Mouse (Mus musculus) intestine, embryonic 16.5 days (tissue): Measurements from ENCODE around the gene Gm44965. TPM values are rescaled to one million over a fixed set of nuclear protein-coding genes. Genes with fewer than 3 reads are reported as not detected.

Experiments
- ATAC-seq: fragments of 200-750 bp; cut with Nextera tagmentation; 2 replicates; pipeline ENCODE4 v1.8.0; 2017; ENCODE audit warnings: moderate TSS enrichment, moderate library complexity
- H3K27ac ChIP-seq: fragments of 300-500 bp; sonication (generic); 2 replicates; pipeline ENCODE4 v1.5.1; 2014; ENCODE audit warnings: mild to moderate bottlenecking, low read length
- H3K27me3 ChIP-seq: fragments of 300-500 bp; sonication (generic); replicated peaks from 2 replicates; pipeline ENCODE4 v1.6.1; 2014; ENCODE audit warnings: low read length, control low read depth, mixed read lengths; ENCODE audit not compliant: control insufficient read depth, insufficient read depth
- H3K36me3 ChIP-seq: fragments of 300-500 bp; sonication (generic); 2 replicates; pipeline ENCODE4 v1.6.1; 2014; ENCODE audit warnings: low read length, control low read depth; ENCODE audit not compliant: control insufficient read depth, insufficient read depth
- H3K4me1 ChIP-seq: fragments of 300-500 bp; sonication (generic); 2 replicates; pipeline ENCODE4 v1.6.1; 2014; ENCODE audit warnings: low read length, control low read depth, mixed read lengths; ENCODE audit not compliant: control insufficient read depth, insufficient read depth
- H3K4me2 ChIP-seq: fragments of 300-500 bp; sonication (generic); 2 replicates; pipeline ENCODE4 v1.6.1; 2014; ENCODE audit warnings: low read depth, low read length, control low read depth
- H3K4me3 ChIP-seq: fragments of 300-500 bp; sonication (generic); 2 replicates; pipeline ENCODE4 v1.5.1; 2014; ENCODE audit warnings: mild to moderate bottlenecking, low read length
- H3K9ac ChIP-seq: fragments of 300-500 bp; sonication (generic); 2 replicates; pipeline ENCODE4 v1.6.1; 2014; ENCODE audit warnings: low read depth, low read length
- H3K9me3 ChIP-seq: fragments of 300-500 bp; sonication (generic); 2 replicates; pipeline ENCODE4 v1.6.1; 2016; ENCODE audit warnings: low read length, control low read depth; ENCODE audit not compliant: control insufficient read depth
- WGBS: fragments of 180-500 bp; shearing (Covaris S2); extraction: QIAGEN DNeasy Blood & Tissue Kit; methylation state at CpG from one replicate; pipeline ENCODE4 v1.1.7; 2014; 5-methylcytosine and 5-hydroxymethylcytosine counted together
- polyA plus RNA-seq: library from polyadenylated mRNA; unstranded; fragments of >200 nt; fragmentation: Nextera tagmentation; extraction: Ambion mirVana; gene quantifications from 2 replicates; pipeline ENCODE4 v1.2.1, GENCODE M21; 2015

Gene Gm44965
- polyA plus RNA-seq, 1 experiment from 2014 or later = not detected

DNA sequence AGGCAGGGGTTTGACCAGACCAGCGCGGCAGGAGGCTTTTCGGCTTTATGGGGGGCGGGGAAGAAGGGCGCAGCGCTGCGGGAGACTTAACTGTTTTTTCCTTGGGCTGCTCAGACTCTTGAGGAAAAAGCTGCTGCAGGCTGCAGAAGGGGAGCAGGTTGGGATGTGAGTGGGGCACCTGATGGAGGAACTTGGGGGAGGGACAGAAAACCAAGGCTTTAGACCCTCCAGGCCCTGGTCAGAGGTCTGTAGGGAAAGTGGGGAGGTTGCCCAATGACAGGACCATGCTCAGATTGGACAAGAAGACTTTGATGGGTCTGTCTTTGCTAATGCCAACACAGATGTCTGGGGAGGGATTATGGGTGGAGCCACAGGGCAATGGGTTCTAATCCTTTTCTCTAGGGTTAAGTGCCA is 33.8 kb downstream of the Gm44965 start:
- Histone ChIP-seq H3K4me1 (peaks cover 17% of the 10 kb centered on the region), H3K36me3 (no peaks in the 10 kb centered on the region), H3K27me3 (peaks cover 19% of the 10 kb centered on the region), H3K27ac (no peak overlapping the region), H3K4me2 (peak overlapping the region; percentile 88), H3K4me3 (peak overlapping the region; percentile 56), H3K9ac (peak overlapping the region; percentile 70), H3K9me3 (no peaks in the 10 kb centered on the region)
- 5% methylated on average over 7 of the region's 7 CpGs for WGBS
- ATAC-seq = no peak

DNA sequence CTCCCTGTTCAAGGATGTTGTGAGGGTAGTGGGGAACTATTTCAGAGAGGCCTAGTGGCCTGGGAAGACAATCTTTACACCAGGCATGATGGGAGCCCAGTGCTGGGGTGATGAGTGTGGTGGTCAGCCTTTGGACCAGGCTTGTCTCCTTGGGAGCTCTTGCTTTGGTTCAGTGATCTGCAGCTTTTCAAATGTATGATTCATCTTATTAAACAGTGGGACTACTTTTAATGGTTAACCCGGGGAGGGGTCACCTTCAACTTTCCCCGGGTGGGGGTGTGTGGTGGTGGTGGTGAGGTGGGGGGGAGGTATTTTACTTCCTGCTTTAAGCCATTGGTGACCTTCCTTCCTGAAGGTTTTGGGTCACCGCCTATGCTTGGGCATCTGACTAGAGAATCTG is 34.6 kb downstream of the Gm44965 start:
- Histone ChIP-seq H3K36me3 (no peaks in the 10 kb centered on the region), H3K9ac (no peak overlapping the region), H3K4me2 (no peak overlapping the region), H3K27ac (no peak overlapping the region), H3K27me3 (peaks cover 19% of the 10 kb centered on the region), H3K4me3 (no peak overlapping the region), H3K4me1 (peaks cover 17% of the 10 kb centered on the region), H3K9me3 (no peaks in the 10 kb centered on the region)
- no peak for ATAC-seq
- 64% methylated on average over 3 of the region's 3 CpGs for WGBS

DNA sequence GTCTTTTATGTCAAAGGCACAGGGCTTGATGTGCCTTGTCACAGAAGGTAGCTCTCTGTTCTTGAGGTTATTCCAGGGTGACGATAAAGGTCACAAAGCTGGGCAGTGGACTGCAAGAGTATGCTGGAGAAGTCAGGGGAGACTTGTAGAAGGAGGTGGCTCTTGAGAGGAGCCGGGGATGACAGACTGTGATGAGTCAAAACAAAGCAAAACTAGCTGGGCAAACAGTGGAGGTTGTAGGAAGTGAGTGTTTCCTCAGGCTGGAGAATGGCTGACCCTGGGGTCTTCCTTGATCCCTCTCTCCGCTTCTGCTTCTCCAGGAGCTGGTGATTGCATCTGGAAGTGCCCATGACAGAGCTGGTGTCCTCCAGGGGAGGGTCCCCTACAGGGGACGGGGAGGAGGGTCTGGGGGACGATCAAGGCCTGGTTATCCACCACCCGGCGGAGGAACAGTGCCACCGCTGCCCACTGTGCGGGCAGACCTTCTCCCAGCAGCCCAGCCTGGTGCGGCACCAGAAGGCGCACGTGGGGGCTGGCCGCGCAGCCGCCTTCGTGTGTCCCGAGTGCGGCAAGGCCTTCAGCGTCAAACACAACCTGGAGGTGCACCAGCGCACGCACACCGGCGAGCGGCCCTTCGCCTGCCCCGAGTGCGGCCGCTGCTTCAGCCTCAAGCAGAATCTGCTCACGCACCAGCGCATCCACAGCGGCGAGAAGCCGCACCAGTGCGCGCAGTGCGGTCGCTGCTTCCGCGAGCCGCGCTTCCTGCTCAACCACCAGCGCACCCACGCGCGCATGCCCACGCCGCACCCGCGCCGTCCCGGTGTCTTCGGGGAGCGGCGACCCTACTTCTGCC is 35.3 kb downstream of the Gm44965 start:
- 4% methylated on average over 54 of the region's 54 CpGs for WGBS
- peak; percentile 34; the same call in 1 of the 2 replicates for ATAC-seq
- H3K27me3 ChIP-seq = peaks cover 19% of the 10 kb centered on the region

DNA sequence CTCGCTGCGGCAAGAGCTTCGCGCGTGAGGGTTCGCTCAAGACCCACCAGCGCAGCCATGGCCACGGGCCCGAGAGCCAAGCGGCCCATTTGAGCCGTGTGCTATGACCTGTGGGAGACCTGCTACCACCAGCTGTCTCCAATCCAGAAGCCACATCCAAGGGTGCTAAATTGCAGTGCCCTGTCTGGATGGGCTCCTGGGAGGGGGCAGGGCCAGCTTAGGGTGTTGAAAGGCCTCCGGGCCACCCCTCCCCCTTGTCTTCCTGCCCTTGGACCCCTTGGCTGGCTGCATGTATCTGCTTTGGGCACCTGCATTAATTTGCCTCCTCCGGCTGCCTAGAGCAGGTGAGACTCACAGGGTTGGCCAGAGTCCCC is 35.9 kb downstream of the Gm44965 start:
- H3K9ac ChIP-seq = peak overlapping the region; percentile 58
- 12% methylated on average over 13 of the region's 13 CpGs for WGBS
- H3K9me3 ChIP-seq = no peaks in the 10 kb centered on the region
- H3K4me1 ChIP-seq = peaks cover 17% of the 10 kb centered on the region
- no peak overlapping the region for H3K27ac ChIP-seq
- peak overlapping the region; percentile 93 for H3K4me2 ChIP-seq
- H3K4me3 ChIP-seq = peak overlapping the region; percentile 52
- peaks cover 19% of the 10 kb centered on the region for H3K27me3 ChIP-seq
- H3K36me3 ChIP-seq = no peaks in the 10 kb centered on the region
- ATAC-seq = peak; percentile 32; the same call in 1 of the 2 replicates

More for the DNA sequence above, 35.3 kb downstream of the Gm44965 start:
- Histone ChIP-seq H3K4me2 (peak overlapping the region; percentile 93), H3K4me1 (peaks cover 17% of the 10 kb centered on the region), H3K9ac (peak overlapping the region; percentile 58), H3K27ac (no peak overlapping the region), H3K4me3 (peak overlapping the region; percentile 52), H3K36me3 (no peaks in the 10 kb centered on the region), H3K9me3 (no peaks in the 10 kb centered on the region)

DNA sequence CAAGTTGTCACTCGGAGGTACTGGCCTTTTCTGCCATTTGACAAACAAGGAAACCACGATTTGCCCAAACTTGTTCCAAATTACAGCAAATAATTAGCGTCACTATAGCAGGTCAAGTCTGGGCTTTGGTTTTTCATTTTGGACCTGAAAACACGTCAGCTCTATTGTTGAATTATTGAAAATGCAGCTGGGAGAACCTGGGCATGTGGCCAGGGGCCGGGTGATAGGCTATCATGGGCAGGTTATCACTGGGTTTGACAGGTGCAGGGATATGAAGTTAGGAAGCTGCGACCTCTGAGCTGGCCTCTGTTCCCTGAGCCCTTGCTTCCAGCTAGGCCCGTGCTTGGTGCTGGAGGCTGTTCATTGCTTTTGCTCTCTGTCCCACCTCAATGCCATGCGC is 37.1 kb downstream of the Gm44965 start:
- no peak overlapping the region for H3K4me2 ChIP-seq
- WGBS = 88% methylated on average over 8 of the region's 8 CpGs
- no peak for ATAC-seq

DNA sequence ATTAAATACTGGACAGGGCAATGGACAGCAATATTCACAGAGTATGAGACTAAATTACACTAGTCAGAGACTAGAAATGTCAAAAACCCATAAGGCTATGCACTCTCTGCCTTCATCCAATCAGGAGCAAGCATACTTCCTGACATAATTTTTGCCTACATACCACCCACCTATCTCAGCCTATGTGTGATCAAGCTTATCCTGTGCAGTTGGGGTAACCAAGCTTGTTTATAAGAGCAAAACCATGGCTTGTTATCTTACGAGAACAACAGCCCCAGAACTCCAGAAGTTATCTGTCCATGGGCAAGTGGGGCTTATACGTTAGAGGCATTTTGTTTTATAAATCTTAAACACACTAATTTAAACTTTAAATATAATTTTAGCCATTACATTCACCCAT is 41.4 kb downstream of the Gm44965 start:
- Histone ChIP-seq H3K27me3 (no peaks in the 10 kb centered on the region), H3K4me3 (no peak overlapping the region), H3K36me3 (no peaks in the 10 kb centered on the region), H3K9ac (no peak overlapping the region), H3K9me3 (no peaks in the 10 kb centered on the region), H3K4me1 (no peaks in the 10 kb centered on the region), H3K27ac (no peak overlapping the region), H3K4me2 (no peak overlapping the region)
- no peak for ATAC-seq
- WGBS = 81% methylated on average over 2 of the region's 2 CpGs

More for the DNA sequence above, 37.1 kb downstream of the Gm44965 start:
- peaks cover 19% of the 10 kb centered on the region for H3K27me3 ChIP-seq
- no peaks in the 10 kb centered on the region for H3K9me3 ChIP-seq
- H3K9ac ChIP-seq = no peak overlapping the region
- no peak overlapping the region for H3K4me3 ChIP-seq
- no peaks in the 10 kb centered on the region for H3K36me3 ChIP-seq
- H3K4me1 ChIP-seq = peaks cover 17% of the 10 kb centered on the region
- no peak overlapping the region for H3K27ac ChIP-seq

DNA sequence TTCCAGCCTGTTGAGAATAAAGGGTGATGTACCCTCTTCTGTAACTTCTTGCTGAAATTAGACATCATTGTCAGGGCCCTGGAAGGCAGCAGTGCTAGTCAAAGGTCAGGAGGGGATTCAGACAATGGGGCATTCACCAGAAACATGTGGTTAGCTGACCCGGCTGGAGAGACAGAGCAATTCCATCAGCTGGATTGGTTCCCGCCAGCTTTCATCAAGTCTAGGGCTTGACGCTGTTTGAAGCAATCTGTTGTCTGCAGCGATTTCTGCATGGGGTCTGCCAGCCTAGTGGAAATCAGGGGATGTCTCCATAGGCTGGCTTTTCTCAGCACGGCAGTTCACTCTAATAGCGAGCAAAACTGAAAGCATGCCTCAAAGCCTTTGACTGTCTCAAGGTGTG is 42.8 kb downstream of the Gm44965 start:
- 67% methylated on average over 6 of the region's 6 CpGs for WGBS
- H3K4me3 ChIP-seq = no peak overlapping the region
- ATAC-seq = no peak

DNA sequence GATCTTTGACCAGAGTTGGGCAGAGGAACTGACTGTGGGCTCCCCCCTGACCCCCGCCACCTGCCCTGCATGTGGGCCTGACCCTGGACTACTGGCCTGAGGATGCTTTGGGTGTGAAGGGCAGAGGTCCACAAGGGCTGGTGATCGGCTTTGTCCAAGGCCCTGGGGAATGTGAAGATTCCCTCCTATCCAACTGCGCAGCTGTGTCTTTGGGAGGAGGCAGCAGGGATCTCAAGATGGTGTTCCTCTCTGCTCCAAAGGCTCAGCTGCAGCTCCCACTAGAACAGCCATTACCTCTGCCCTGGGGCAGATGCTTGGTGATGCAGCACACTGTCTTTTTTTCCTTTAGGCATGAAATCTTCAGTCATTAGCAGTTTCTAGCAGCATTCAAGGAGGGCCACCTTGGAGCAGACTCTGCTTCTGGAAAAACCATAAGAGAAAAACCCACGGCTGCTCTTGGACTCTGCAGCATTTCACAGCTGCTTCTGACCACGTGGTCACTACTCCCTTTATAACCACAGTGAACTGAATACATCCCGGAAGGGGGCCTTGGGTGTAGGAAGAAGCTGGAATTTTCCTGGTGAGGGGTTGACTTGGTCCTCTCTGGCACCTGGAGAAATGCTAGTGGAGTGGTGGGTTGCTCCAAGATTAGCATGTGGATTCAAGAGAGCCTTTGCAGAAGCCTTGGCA is 44.2 kb downstream of the Gm44965 start:
- Histone ChIP-seq H3K9me3 (no peaks in the 10 kb centered on the region), H3K36me3 (no peaks in the 10 kb centered on the region), H3K27me3 (no peaks in the 10 kb centered on the region), H3K4me1 (no peaks in the 10 kb centered on the region), H3K4me3 (no peak overlapping the region), H3K9ac (no peak overlapping the region), H3K27ac (no peak overlapping the region), H3K4me2 (no peak overlapping the region)
- 65% methylated on average over 6 of the region's 6 CpGs for WGBS
- no peak for ATAC-seq

More for the DNA sequence above, 42.8 kb downstream of the Gm44965 start:
- H3K4me1 ChIP-seq = no peaks in the 10 kb centered on the region
- no peaks in the 10 kb centered on the region for H3K27me3 ChIP-seq
- no peaks in the 10 kb centered on the region for H3K9me3 ChIP-seq
- H3K27ac ChIP-seq = no peak overlapping the region
- no peak overlapping the region for H3K9ac ChIP-seq
- no peaks in the 10 kb centered on the region for H3K36me3 ChIP-seq
- no peak overlapping the region for H3K4me2 ChIP-seq

DNA sequence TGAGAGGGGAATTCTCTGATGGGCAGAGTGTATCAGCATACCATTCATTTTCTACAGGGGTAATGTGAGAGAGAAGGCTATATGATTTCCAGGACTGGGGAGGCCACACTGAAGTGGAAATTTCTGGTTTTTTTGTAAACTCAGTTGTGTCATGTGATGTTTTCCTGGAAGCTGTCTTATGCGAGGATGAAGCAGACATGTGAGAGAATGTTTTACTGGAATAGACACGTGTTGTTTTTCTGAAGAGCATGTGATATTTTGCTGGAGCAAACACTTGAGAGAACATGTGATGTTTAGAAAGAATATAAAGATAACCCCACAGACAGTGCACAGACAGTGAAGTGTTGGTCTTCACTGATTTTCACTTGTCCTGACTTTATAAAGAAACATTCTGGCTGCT is 44.8 kb downstream of the Gm44965 start:
- H3K36me3 ChIP-seq = no peaks in the 10 kb centered on the region
- H3K27me3 ChIP-seq = no peaks in the 10 kb centered on the region
- H3K4me1 ChIP-seq = no peaks in the 10 kb centered on the region
- no peak for ATAC-seq
- H3K9ac ChIP-seq = no peak overlapping the region
- H3K4me3 ChIP-seq = no peak overlapping the region
- no peak overlapping the region for H3K4me2 ChIP-seq
- WGBS = 69% methylated on average over 2 of the region's 2 CpGs
- H3K27ac ChIP-seq = no peak overlapping the region
- H3K9me3 ChIP-seq = no peaks in the 10 kb centered on the region
